Mouse (Mus musculus) hindbrain, postnatal 0 days (tissue): ENCODE data around the gene Syce1. TPM values are rescaled to one million over a fixed set of nuclear protein-coding genes. Genes with fewer than 3 reads are reported as not detected.

Experiments
- ATAC-seq: fragments of 200-750 bp; cut with Nextera tagmentation; 2 replicates; pipeline ENCODE4 v1.8.0; 2017; ENCODE audit warnings: mild to moderate bottlenecking, moderate TSS enrichment, moderate library complexity
- DNase-seq: peaks from one replicate; pipeline ENCODE4 v3.0.0-alpha.2; 2015; ENCODE audit warnings: low spot score
- H3K27ac ChIP-seq: fragments of 300-500 bp; sonication (generic); 2 replicates; pipeline ENCODE4 v1.5.1; 2014; ENCODE audit warnings: mild to moderate bottlenecking
- H3K27me3 ChIP-seq: fragments of 300-500 bp; sonication (generic); 2 replicates; pipeline ENCODE4 v1.6.1; 2014; ENCODE audit warnings: low read length, mixed read lengths; ENCODE audit not compliant: insufficient read depth
- H3K36me3 ChIP-seq: fragments of 300-500 bp; sonication (generic); 2 replicates; pipeline ENCODE4 v1.6.1; 2014; ENCODE audit warnings: low read length, mixed read lengths; ENCODE audit not compliant: insufficient read depth
- H3K4me1 ChIP-seq: fragments of 300-500 bp; sonication (generic); 2 replicates; pipeline ENCODE4 v1.6.1; 2014; ENCODE audit warnings: antibody characterized with exemption, low read length, mixed read lengths; ENCODE audit not compliant: insufficient read depth
- H3K4me2 ChIP-seq: fragments of 300-500 bp; sonication (generic); 2 replicates; pipeline ENCODE4 v1.6.1; 2014; ENCODE audit warnings: low read depth, mild to moderate bottlenecking, low read length, moderate library complexity, mixed read lengths
- H3K4me3 ChIP-seq: fragments of 300-500 bp; sonication (generic); 2 replicates; pipeline ENCODE4 v1.5.1; 2014; ENCODE audit warnings: low read length
- H3K9ac ChIP-seq: fragments of 300-500 bp; sonication (generic); replicated peaks from 2 replicates; pipeline ENCODE4 v1.6.1; 2014; ENCODE audit warnings: mild to moderate bottlenecking, low read length, moderate library complexity, mixed read lengths
- H3K9me3 ChIP-seq: fragments of 300-500 bp; sonication (generic); 2 replicates; pipeline ENCODE4 v1.6.1; 2016; ENCODE audit warnings: low read length, mixed read lengths
- CTCF ChIP-seq: IDR thresholded peaks from 2 replicates; pipeline ENCODE4 v1.5.1; 2016; ENCODE audit warnings: antibody characterized with exemption, control low read depth, low read depth
- WGBS: fragments of 180-500 bp; shearing (Covaris S2); extraction: QIAGEN DNeasy Blood & Tissue Kit; methylation state at CpG from one replicate; pipeline ENCODE4 v1.1.7; 2014; 5-methylcytosine and 5-hydroxymethylcytosine counted together
- polyA plus RNA-seq: library from polyadenylated mRNA; unstranded; fragments of >200 nt; fragmentation: Nextera tagmentation; extraction: Ambion mirVana; gene quantifications from 2 replicates; pipeline ENCODE4 v1.2.1, GENCODE M21; 2015
- total RNA-seq: library from RNA; depleted of rRNA; stranded (reverse); fragments of >200 nt; gene quantifications from 2 replicates; pipeline ENCODE4 v1.2.3, GENCODE M21; 2014; rRNA removed

Gene Syce1
- total and polyA plus RNA-seq, 2 experiments from 2014 or later, result 0.68 TPM; not detected in 1

- 81% methylated on average over 4 of the region's 4 CpGs for WGBS
These were observed 31.3 kb downstream of the Syce1 start for GRCm38 (mm10) chr7:140756151-140756854.

GRCm38 (mm10) chr7:140754556-140754955 lies 33.1 kb downstream of the Syce1 start:
- Histone ChIP-seq H3K9ac (no peak overlapping the region), H3K4me1 (no peaks in the 10 kb centered on the region), H3K27me3 (no peaks in the 10 kb centered on the region), H3K4me2 (no peak overlapping the region), H3K9me3 (0 out of 2 replicates have a peak, but pooled peaks cover 4% of the 10 kb centered on the region), H3K36me3 (no peaks in the 10 kb centered on the region), H3K4me3 (no peak overlapping the region), H3K27ac (no peak overlapping the region)
- no peak for DNase-seq
- no peak for TF ChIP-seq CTCF
- no peak for ATAC-seq

More at GRCm38 (mm10) chr7:140756151-140756854, 31.3 kb downstream of the Syce1 start:
- H3K9me3 ChIP-seq, result 0 out of 2 replicates have a peak, but pooled peaks cover 4% of the 10 kb centered on the region
- no peak overlapping the region for H3K4me2 ChIP-seq
- no peaks in the 10 kb centered on the region for H3K36me3 ChIP-seq
- DNase-seq (no peak), ATAC-seq (no peak)
- no peak overlapping the region for H3K9ac ChIP-seq
- TF ChIP-seq CTCF, result no peak
- H3K27ac ChIP-seq, result no peak overlapping the region
- no peak overlapping the region for H3K4me3 ChIP-seq
- no peaks in the 10 kb centered on the region for H3K27me3 ChIP-seq
- no peaks in the 10 kb centered on the region for H3K4me1 ChIP-seq

GRCm38 (mm10) chr7:140748827-140749160 lies 38.9 kb downstream of the Syce1 start:
- no peaks in the 10 kb centered on the region for H3K36me3 ChIP-seq
- ATAC-seq, result no peak
- no peak overlapping the region for H3K4me2 ChIP-seq
- no peaks in the 10 kb centered on the region for H3K9me3 ChIP-seq
- no peak for TF ChIP-seq CTCF
- no peaks in the 10 kb centered on the region for H3K4me1 ChIP-seq
- no peaks in the 10 kb centered on the region for H3K27me3 ChIP-seq
- H3K4me3 ChIP-seq, result no peak overlapping the region
- no peak for DNase-seq
- WGBS, result 90% methylated on average over 3 of the region's 3 CpGs
- no peak overlapping the region for H3K9ac ChIP-seq
- H3K27ac ChIP-seq, result no peak overlapping the region

- no peaks in the 10 kb centered on the region for H3K36me3 ChIP-seq
- H3K27ac ChIP-seq, result no peak overlapping the region
- H3K27me3 ChIP-seq, result no peaks in the 10 kb centered on the region
- H3K4me2 ChIP-seq, result no peak overlapping the region
- H3K9me3 ChIP-seq, result no peaks in the 10 kb centered on the region
- DNase-seq (no peak), ATAC-seq (no peak)
- WGBS, result 80% methylated on average over 6 of the region's 6 CpGs
- no peak for TF ChIP-seq CTCF
- H3K9ac ChIP-seq, result no peak overlapping the region
- no peak overlapping the region for H3K4me3 ChIP-seq
- no peaks in the 10 kb centered on the region for H3K4me1 ChIP-seq
These were observed 39.4 kb downstream of the Syce1 start for GRCm38 (mm10) chr7:140748116-140748826.

GRCm38 (mm10) chr7:140747402-140747801 lies 40.2 kb downstream of the Syce1 start:
- H3K4me1 ChIP-seq, result no peaks in the 10 kb centered on the region
- no peaks in the 10 kb centered on the region for H3K27me3 ChIP-seq
- H3K9me3 ChIP-seq, result no peaks in the 10 kb centered on the region
- WGBS, result 92% methylated on average over 3 of the region's 3 CpGs
- DNase-seq (no peak), ATAC-seq (no peak)
- H3K4me3 ChIP-seq, result no peak overlapping the region
- H3K9ac ChIP-seq, result no peak overlapping the region
- no peak overlapping the region for H3K4me2 ChIP-seq
- no peak for TF ChIP-seq CTCF
- H3K36me3 ChIP-seq, result no peaks in the 10 kb centered on the region
- no peak overlapping the region for H3K27ac ChIP-seq

- Histone ChIP-seq H3K4me2 (no peak overlapping the region), H3K27me3 (no peaks in the 10 kb centered on the region), H3K9me3 (no peaks in the 10 kb centered on the region), H3K4me3 (no peak overlapping the region), H3K9ac (no peak overlapping the region), H3K27ac (no peak overlapping the region), H3K36me3 (no peaks in the 10 kb centered on the region), H3K4me1 (no peaks in the 10 kb centered on the region)
- WGBS, result 73% methylated on average over 2 of the region's 2 CpGs
- DNase-seq, result no peak
- no peak for TF ChIP-seq CTCF
- ATAC-seq, result no peak
These were observed 54.5 kb downstream of the Syce1 start for GRCm38 (mm10) chr7:140733162-140733561.

Other genes starting within 250 kb of the Syce1 start
- gene Olfr538, start 220.0 kb downstream of the Syce1 start, total RNA-seq, result not detected in 2 replicates
- not detected in 2 replicates for gene Olfr538, start 220.0 kb downstream of the Syce1 start, polyA plus RNA-seq
- not detected in 2 replicates for gene Olfr46, start 186.6 kb downstream of the Syce1 start, total RNA-seq
- gene Olfr46, start 186.6 kb downstream of the Syce1 start, polyA plus RNA-seq, result 0.03 TPM in 1 of 2 replicates, not detected in the other
- gene Olfr61, start 158.9 kb downstream of the Syce1 start, total RNA-seq, result not detected in 2 replicates
- gene Olfr61, start 158.9 kb downstream of the Syce1 start, polyA plus RNA-seq, result not detected in 2 replicates
- not detected in 2 replicates for gene Olfr53, start 141.4 kb downstream of the Syce1 start, total RNA-seq
- gene Olfr53, start 141.4 kb downstream of the Syce1 start, polyA plus RNA-seq, result not detected in 2 replicates
- 0.05 TPM in 1 of 2 replicates, not detected in the other for gene Olfr539, start 127.9 kb downstream of the Syce1 start, total RNA-seq
- gene Olfr539, start 127.9 kb downstream of the Syce1 start, polyA plus RNA-seq, result 0.01 TPM in 1 of 2 replicates, not detected in the other
- gene Olfr45, start 105.9 kb downstream of the Syce1 start, total RNA-seq, result not detected in 2 replicates
- not detected in 2 replicates for gene Olfr45, start 105.9 kb downstream of the Syce1 start, polyA plus RNA-seq
- gene Olfr541, start 90.6 kb downstream of the Syce1 start, total RNA-seq, result not detected in 2 replicates
- not detected in 2 replicates for gene Olfr541, start 90.6 kb downstream of the Syce1 start, polyA plus RNA-seq
- gene Cyp2e1, start 24.1 kb downstream of the Syce1 start, total RNA-seq, result not detected in 2 replicates
- gene Cyp2e1, start 24.1 kb downstream of the Syce1 start, polyA plus RNA-seq, result not detected in 2 replicates
- 20.2 and 23.7 TPM in 2 replicates for gene Zfp941, start 34.3 kb upstream of the Syce1 start, total RNA-seq
- 19.3 and 20.0 TPM in 2 replicates for gene Zfp941, start 34.3 kb upstream of the Syce1 start, polyA plus RNA-seq
- 0.37 TPM in 1 of 2 replicates, not detected in the other for gene Urah, start 47.2 kb upstream of the Syce1 start, total RNA-seq
- gene Urah, start 47.2 kb upstream of the Syce1 start, polyA plus RNA-seq, result 0.43 and 0.80 TPM in 2 replicates
- not detected in 2 replicates for gene Scgb1c1, start 57.7 kb upstream of the Syce1 start, total RNA-seq
- 0.61 TPM in 1 of 2 replicates, not detected in the other for gene Scgb1c1, start 57.7 kb upstream of the Syce1 start, polyA plus RNA-seq
- gene Odf3, start 60.0 kb upstream of the Syce1 start, total RNA-seq, result 0.18 and 0.42 TPM in 2 replicates
- 0.19 and 0.43 TPM in 2 replicates for gene Odf3, start 60.0 kb upstream of the Syce1 start, polyA plus RNA-seq
- gene Gm45785, start 68.5 kb upstream of the Syce1 start, total RNA-seq, result 0.47 and 1.9 TPM in 2 replicates
- not detected in 2 replicates for gene Gm45785, start 68.5 kb upstream of the Syce1 start, polyA plus RNA-seq
- gene Ric8a, start 69.1 kb upstream of the Syce1 start, total RNA-seq, result 91.8 and 117 TPM in 2 replicates
- gene Ric8a, start 69.1 kb upstream of the Syce1 start, polyA plus RNA-seq, result 85.8 and 89.9 TPM in 2 replicates
- gene Bet1l, start 69.7 kb upstream of the Syce1 start, total RNA-seq, result 17.8 and 18.9 TPM in 2 replicates
- 47.1 and 52.6 TPM in 2 replicates for gene Bet1l, start 69.7 kb upstream of the Syce1 start, polyA plus RNA-seq
- 104 and 113 TPM in 2 replicates for gene Psmd13, start 94.1 kb upstream of the Syce1 start, total RNA-seq
- 259 and 275 TPM in 2 replicates for gene Psmd13, start 94.1 kb upstream of the Syce1 start, polyA plus RNA-seq
- gene Sirt3, start 94.5 kb upstream of the Syce1 start, total RNA-seq, result 56.3 and 71.6 TPM in 2 replicates
- gene Sirt3, start 94.5 kb upstream of the Syce1 start, polyA plus RNA-seq, result 74.6 and 75.6 TPM in 2 replicates
- not detected in 2 replicates for gene Cox8b, start 112.6 kb upstream of the Syce1 start, total RNA-seq
- not detected in 2 replicates for gene Cox8b, start 112.6 kb upstream of the Syce1 start, polyA plus RNA-seq
- 1.1 and 1.6 TPM in 2 replicates for gene Nlrp6, start 133.1 kb upstream of the Syce1 start, total RNA-seq
- 0.61 and 0.78 TPM in 2 replicates for gene Nlrp6, start 133.1 kb upstream of the Syce1 start, polyA plus RNA-seq
- 16.3 and 16.6 TPM in 2 replicates for gene Pgghg, start 153.5 kb upstream of the Syce1 start, total RNA-seq
- 6.7 and 7.5 TPM in 2 replicates for gene Pgghg, start 153.5 kb upstream of the Syce1 start, polyA plus RNA-seq
- gene Ifitm5, start 162.4 kb upstream of the Syce1 start, total RNA-seq, result not detected in 2 replicates
- 0.39 TPM in 1 of 2 replicates, not detected in the other for gene Ifitm5, start 162.4 kb upstream of the Syce1 start, polyA plus RNA-seq
- not detected in 2 replicates for gene Gm45717, start 168.1 kb upstream of the Syce1 start, total RNA-seq
- 0.38 TPM in 1 of 2 replicates, not detected in the other for gene Gm45717, start 168.1 kb upstream of the Syce1 start, polyA plus RNA-seq
- gene Ifitm2, start 168.1 kb upstream of the Syce1 start, total RNA-seq, result 79.3 and 82.4 TPM in 2 replicates
- gene Ifitm2, start 168.1 kb upstream of the Syce1 start, polyA plus RNA-seq, result 269 and 281 TPM in 2 replicates
- gene Ifitm1, start 179.4 kb upstream of the Syce1 start, total RNA-seq, result 16.5 and 39.5 TPM in 2 replicates
- gene Ifitm1, start 179.4 kb upstream of the Syce1 start, polyA plus RNA-seq, result 22.4 and 24.0 TPM in 2 replicates
- 29.3 and 41.7 TPM in 2 replicates for gene Ifitm3, start 222.9 kb upstream of the Syce1 start, total RNA-seq
- 92.8 and 93.3 TPM in 2 replicates for gene Ifitm3, start 222.9 kb upstream of the Syce1 start, polyA plus RNA-seq
- 0.37 and 0.50 TPM in 2 replicates for gene Ifitm6, start 230.1 kb upstream of the Syce1 start, total RNA-seq
- gene Ifitm6, start 230.1 kb upstream of the Syce1 start, polyA plus RNA-seq, result 0.67 and 0.69 TPM in 2 replicates
- not detected in 2 replicates for gene Gm17387, start 241.3 kb upstream of the Syce1 start, total RNA-seq
- not detected in 2 replicates for gene Gm17387, start 241.3 kb upstream of the Syce1 start, polyA plus RNA-seq